Mouse (Mus musculus): ENCODE measurements around the gene Manbal.

DNA sequence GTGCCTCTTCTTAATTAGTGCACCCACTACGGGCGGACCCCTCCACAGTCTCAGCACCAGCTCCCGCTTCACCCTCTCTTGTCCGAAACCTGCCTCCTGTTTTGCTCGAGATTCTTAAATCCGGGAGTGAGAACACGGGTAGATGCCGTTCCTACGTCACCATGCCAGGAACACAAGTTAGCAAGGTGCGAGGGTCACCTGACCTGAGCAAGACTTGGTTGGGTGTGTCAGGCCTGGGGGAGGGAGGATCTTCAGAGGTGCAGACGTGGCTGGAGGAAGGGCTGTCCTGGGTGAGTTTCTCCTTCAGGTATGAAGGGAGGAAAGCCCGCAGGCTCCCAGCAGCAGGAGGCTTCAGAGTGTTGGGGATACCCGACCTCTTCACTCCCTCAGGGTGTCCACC, 50.8 kb downstream of the Manbal start, which contains the start of gene Src:
- no peak for TF ChIP-seq POLR2A (IDR thresholded peaks at IDR 0.05; ENCODE audit: insufficient read length, low read depth)
- no peak for TF ChIP-seq MAX (IDR thresholded peaks at IDR 0.05; ENCODE audit: low read depth)
- no peak for TF ChIP-seq USF1 (IDR thresholded peaks at IDR 0.05; ENCODE audit: low read depth)
- TF ChIP-seq TCF12 (IDR thresholded peaks at IDR 0.05; ENCODE audit: insufficient read depth, poor library complexity, severe bottlenecking): no peak
- TF ChIP-seq CEBPB (IDR thresholded peaks at IDR 0.05; ENCODE audit: insufficient read depth, poor library complexity, severe bottlenecking): no peak
- TF ChIP-seq E2F4 (IDR thresholded peaks at IDR 0.05; ENCODE audit: insufficient read depth): no peak
- no peak for TF ChIP-seq MYOG (IDR thresholded peaks at IDR 0.05; ENCODE audit: control insufficient read depth in 1 of 3, insufficient read depth in 1 of 3, insufficient read length in 2 of 3, low read depth in 2 of 3)
